Mouse (Mus musculus): ENCODE data around the gene Kcnk13.
A peak's percentile ranks its signal among the peaks of the same experiment; 100 is the strongest.

Kcnk13 gene

DNA sequence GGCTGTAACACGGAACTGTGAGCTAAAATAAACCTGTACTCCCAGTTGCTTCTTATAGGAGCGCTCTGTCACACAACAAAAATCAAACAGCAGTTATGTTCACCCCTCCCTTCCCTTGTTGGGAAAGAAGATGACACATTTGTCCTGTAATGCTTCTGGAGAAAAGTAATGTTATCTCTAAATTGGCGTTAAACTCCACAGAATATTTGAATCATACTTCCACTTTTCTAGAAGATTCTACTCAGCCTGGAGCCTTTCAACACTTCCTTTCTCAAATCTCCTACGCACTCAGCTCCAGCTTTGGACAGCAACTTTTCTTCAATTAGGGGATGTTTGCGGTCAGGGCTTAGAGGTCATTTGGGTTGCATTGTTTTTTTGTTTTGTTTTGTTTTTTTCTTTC, 125.0 kb downstream of the Kcnk13 start:
- DNase-seq (ENCODE audit: low read depth, low spot score) = no peak

DNA sequence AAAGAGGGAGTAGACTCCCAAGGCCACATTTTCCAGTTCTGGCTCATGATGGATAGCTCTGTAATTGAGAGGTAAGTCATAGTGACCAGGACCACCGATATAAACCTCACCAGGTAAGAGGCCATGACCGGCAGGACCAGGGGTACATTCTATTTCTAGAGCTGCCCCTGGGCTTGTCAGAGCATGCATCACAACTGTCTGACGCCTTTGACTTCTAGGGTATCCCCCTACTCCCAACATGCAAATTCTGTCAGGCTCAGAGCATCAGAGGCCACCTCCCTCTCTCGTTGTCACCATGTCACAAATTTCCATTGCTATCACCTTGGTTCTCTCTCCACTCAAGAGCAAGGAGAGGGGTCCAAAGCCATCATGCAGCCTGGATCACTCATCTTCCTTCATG, 126.5 kb downstream of the Kcnk13 start:
- no peak for DNase-seq (ENCODE audit: low read depth, low spot score)

DNA sequence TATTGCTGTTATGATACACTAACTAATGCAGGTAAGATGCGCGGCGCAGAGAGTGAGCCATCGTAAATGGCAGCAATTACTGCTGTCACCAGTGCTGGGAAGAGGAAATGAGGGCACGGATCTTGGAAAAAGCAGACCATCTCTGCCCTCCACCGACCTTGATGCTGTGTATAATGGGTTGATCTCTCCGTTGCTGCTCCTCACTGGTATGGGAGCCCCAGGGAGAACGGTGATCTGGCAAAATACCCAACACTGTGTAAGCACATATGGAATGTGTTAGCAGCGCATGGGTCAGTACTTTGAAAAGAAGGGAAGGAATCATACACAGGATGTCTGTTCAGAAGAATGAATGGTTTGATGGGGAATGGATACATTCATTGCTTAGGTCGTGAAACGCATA, 128.7 kb downstream of the Kcnk13 start:
- DNase-seq (ENCODE audit: low read depth, low spot score) = no peak

DNA sequence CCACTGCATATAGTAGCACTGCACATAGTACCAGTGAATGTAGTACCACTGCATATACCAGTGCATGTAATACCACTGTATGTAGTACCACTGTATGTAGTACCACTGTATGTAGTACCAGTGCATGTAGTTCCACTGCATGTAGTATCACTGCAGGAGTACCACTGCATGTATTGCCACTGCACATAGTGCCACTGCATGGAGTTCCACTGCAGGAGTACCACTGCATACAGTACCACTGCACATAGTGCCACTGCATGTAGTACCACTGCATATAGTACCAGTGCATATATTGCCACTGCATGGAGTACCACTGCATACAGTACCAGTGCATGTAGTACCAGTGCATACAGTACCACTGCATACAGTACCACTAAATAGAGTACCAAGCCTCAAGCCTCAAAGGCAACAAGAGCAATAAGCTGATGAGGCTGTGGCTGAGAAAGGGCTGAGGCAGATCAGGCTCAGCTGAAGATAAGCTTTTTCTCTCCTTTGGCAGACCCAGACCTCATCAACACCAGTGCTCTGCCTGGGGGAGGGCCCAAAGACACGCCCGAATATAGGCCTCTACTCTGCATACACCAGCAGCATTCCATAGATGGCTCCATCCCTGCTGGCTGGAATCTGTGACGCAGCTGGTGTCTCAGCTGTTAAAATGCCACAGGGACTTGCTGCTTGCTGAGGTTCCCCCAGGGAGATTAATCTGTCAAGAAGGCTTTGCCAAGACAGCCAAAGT, 135.8 kb downstream of the Kcnk13 start:
- DNase-seq (ENCODE audit: low read depth, low spot score) = no peak

DNA sequence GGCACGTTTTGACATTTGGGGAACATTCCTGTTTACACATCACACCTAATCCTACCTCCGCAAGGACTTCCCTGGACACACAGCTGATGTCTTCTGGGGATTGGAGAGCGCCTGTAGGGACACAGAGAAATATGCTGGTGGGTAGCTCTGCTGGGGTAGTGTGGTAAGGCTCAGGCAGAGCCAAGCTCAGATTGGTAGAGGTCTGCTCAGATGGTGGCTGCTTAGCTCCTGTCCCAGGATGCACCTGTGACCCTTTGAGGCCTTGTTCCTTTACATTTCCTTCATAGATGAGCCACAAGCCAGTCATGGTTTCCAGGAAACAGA, 136.4 kb downstream of the Kcnk13 start:
- no peak for DNase-seq (ENCODE audit: low read depth, low spot score)

DNA sequence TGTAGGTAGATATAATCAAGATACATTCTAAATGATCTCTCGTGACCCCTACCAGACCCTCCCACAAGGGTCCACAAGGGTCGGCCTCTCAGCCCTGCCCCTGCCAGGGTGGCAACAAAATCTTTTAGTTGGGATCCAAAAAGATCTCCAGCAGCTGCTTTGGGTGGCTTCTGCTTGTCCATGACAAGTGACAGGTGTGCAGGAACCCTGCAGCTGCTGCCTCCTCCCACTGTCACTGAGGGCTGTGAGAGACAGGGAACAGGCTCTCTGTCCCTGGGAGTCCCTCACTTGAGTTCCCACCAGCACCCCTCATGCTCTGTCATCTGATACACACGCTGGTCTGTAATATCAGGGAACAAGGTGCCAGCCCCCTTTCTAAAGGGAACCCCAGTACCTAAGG, 137.4 kb downstream of the Kcnk13 start:
- DNase-seq (ENCODE audit: low read depth, low spot score) = no peak

DNA sequence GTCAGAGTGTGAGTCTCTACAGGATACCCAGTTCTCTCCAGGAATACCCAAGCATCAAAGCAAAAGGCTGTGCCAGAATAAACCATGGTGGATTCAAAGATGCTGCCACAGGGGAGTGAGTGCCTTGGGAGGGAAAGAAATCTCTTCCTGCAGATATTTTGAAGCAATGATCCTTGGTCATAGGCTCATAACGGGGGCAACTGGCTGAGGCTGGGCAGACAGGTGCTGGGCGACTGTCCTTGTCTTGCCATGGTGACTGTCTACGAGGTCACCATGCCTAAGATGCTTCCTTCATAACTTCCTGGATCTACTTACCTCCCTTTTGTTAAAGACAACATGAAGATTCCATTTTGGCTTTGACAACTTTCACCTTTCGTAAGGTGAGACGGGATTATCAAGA, 140.2 kb downstream of the Kcnk13 start:
- DNase-seq (ENCODE audit: low read depth, low spot score) = no peak

DNA sequence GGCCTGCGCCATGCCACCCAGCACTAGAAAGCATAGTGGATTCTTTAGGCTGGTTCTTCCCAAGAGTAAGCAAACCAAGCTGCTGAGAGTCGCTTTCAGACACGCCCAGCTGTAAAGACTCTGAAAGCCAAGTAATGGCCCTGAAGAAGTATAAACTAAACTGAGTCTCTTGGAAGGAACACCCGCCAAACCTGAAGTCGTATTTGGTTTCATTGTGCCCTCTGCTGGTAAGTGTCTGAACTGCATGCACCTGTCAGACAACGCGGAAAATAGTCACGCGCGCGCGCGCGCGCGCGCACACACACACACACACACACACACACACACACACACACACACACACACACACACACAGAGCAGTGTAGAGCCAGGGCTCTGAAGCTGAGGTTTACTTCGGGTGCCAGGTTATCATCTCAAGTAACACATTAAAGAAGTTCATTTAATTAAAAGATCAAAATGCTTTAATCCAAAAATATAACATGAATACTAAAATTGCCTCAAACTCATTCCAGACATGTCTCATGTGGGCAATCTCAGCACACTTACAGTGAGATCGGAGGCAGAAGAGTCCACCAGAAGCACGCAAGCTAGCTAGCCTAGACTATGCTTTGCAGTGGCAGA, 142.1 kb downstream of the Kcnk13 start:
- DNase-seq (ENCODE audit: low read depth, low spot score) = peak; percentile 60

DNA sequence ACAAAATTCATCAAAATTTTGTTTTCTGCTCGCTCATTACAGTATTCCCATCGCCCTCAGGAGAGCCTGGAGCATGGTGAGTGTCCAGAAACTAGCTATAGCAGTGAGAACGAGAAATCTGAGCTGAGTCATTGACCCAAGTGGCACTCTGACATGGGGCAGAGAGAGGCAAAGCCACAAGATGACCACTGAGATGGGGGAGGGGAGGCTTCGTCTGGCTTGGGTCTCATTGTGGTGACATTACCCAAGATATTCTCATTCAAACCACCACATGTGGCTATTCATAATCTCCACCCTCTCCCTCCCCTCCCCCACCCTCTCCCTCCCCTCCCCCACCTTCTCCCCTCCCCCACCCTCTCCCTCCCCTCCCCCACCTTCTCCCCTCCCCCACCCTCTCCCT, 143.1 kb downstream of the Kcnk13 start:
- no peak for DNase-seq (ENCODE audit: low read depth, low spot score)

DNA sequence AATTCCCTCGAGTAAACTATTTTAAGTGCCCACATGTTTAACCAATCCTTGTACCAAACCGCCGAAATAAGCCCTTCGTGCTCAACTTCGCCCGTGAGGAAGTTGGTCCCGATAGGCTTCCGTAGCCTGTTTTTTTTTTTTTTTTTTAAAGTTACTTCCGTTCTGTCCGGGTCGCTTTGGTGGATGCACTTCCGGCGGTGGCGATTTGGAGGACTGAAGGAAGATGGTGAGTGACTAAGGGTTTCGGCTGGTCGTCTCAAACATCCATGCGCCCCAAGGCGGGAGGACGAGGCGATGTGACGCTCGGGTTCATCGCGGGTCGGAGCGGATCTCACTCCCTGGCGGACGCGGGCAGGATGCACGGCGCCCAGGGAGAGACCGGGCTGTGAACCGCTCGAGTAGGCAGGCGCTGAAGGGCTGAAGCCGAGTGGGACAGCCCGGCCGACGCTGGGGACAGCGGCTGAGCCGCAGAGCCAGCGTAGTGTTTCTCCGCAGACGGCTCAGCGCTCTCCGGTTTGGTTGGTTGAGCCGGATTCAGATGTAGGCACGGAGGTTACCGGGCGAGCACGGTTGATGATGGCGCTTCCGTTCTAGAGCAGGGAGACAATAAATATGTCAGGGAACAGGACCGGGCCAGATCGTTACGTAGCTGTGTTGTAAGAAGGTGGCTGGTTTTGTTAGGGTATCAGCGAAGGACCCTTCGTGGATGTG, 145.8 kb downstream of the Kcnk13 start, which contains the start of gene Psmc1:
Psmc1 (plus strand) TSS at position 169 of the 711 bp plus-strand sequence.
- peak; percentile 84 for DNase-seq (ENCODE audit: low read depth, low spot score)
